Mouse (Mus musculus) adipose tissue, adult 10 weeks (tissue): ENCODE results near the gene Slfn5. TPM values are rescaled to one million over a fixed set of nuclear protein-coding genes. Genes with fewer than 3 reads are reported as not detected.

Experiments used
- polyA plus RNA-seq: library from polyadenylated mRNA; stranded (reverse); fragments of 350-450 nt; fragmentation: Illumina TruSeq; extraction: RNeasy Lipid Tissue Mini Kit (QIAGEN cat#74804); gene quantifications from one replicate; pipeline ENCODE4 v1.2.3, GENCODE M21; 2014; ENCODE audit warnings: low read depth, low replicate concordance

The Slfn5 gene
- 33.9 TPM for polyA plus RNA-seq

GRCm38 (mm10) chr11:82950736-82951481 is at the start of gene Slfn5:
TSS of gene Slfn5 (plus strand) at chr11:82951349.

GRCm38 (mm10) chr11:82907651-82908607 is 43.2 kb upstream of the Slfn5 start, which contains the start of gene Nle1:
TSS of gene Nle1 (minus strand) at chr11:82908411.

GRCm38 (mm10) chr11:82910250-82910649 is 40.9 kb upstream of the Slfn5 start, which contains the start of gene Unc45b:
TSS of gene Unc45b (plus strand) at chr11:82910550.

GRCm38 (mm10) chr11:82991469-82992166 is 40.5 kb downstream of the Slfn5 start, which contains the start of gene Slfn9:
TSS of gene Slfn9 (minus strand) at chr11:82991830.

Other genes with a start within 250 kb of the Slfn5 start
- gene Cct6b, start 187.0 kb upstream of the Slfn5 start, polyA plus RNA-seq = 5.0 TPM
- 9.4 TPM for gene Zfp830, start 187.0 kb upstream of the Slfn5 start, polyA plus RNA-seq
- gene Lig3, start 170.2 kb upstream of the Slfn5 start, polyA plus RNA-seq = 22.7 TPM
- 21.8 TPM for gene Rffl, start 80.1 kb upstream of the Slfn5 start, polyA plus RNA-seq
- gene Rad51d, start 60.7 kb upstream of the Slfn5 start, polyA plus RNA-seq = 21.5 TPM
- 1.2 TPM for gene Fndc8, start 59.2 kb upstream of the Slfn5 start, polyA plus RNA-seq
- 9.0 TPM for gene Nle1, start 42.9 kb upstream of the Slfn5 start, polyA plus RNA-seq
- 9.3 TPM for gene Unc45b, start 40.8 kb upstream of the Slfn5 start, polyA plus RNA-seq
- 1.1 TPM for gene Slfn9, start 40.5 kb downstream of the Slfn5 start, polyA plus RNA-seq
- 2.9 TPM for gene Slfn8, start 69.5 kb downstream of the Slfn5 start, polyA plus RNA-seq
- 9.4 TPM for gene Slfn2, start 113.8 kb downstream of the Slfn5 start, polyA plus RNA-seq
- gene Slfn1, start 165.5 kb downstream of the Slfn5 start, polyA plus RNA-seq = 0.74 TPM
- 0.12 TPM for gene Slfn4, start 223.8 kb downstream of the Slfn5 start, polyA plus RNA-seq
- 0.82 TPM for gene Slfn3, start 240.0 kb downstream of the Slfn5 start, polyA plus RNA-seq